Mouse (Mus musculus) left cerebral cortex, postnatal 10 days (tissue): ENCODE results near the gene Atf7ip. TPM values are rescaled to one million over a fixed set of nuclear protein-coding genes. Genes with fewer than 3 reads are reported as not detected.
"Not testable (repeated sequence)": the region's sequence is repeated elsewhere in the genome, so short reads cannot be mapped to it uniquely, and the experiment has no call there.

Experiments
- DNase-seq, 2 experiments: peaks; one replicate each; pipeline ENCODE4 v3.0.0; 2021 to 2022; ENCODE audit warnings: low spot score in 2 of 2, mixed read lengths in 1 of 2; ENCODE audit errors: extremely low spot score in 1 of 2
- intact Hi-C: fragments of 180-260 bp; cut with DNase I; formaldehyde crosslinking; loops from one replicate; pipeline ENCODE4 v1.15.1; 2025
- total RNA-seq, 2 experiments: library from RNA; stranded (reverse); gene quantifications; 2 replicates each; pipeline ENCODE4 v1.2.3; 2021

Gene Atf7ip
- total RNA-seq, result 100 to 1,000 TPM; 119 to 135 TPM

DNA sequence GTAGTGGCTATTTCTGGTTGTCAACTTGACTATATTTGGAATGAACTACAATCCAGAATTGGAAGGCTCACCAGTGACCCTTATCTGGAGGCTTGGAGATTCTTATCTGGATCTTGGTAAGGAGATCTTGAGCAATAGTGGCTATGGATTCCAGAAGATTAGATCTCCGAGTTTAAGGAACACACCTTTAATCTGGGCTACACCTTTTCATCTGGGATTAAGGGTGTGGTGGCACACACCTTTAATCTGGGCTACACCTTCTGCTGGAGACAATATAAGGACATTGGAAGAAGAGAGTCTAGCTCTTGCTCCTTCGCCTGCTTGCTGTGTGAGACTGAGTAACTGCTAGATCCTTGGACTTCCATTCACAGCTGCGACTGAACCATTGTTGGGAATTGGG lies at the start of gene Atf7ip:
Gene Atf7ip (plus strand): TSS at position 301 of the 400 bp plus-strand sequence.
- DNase-seq, intact Hi-C loops: not testable (repeated sequence)

DNA sequence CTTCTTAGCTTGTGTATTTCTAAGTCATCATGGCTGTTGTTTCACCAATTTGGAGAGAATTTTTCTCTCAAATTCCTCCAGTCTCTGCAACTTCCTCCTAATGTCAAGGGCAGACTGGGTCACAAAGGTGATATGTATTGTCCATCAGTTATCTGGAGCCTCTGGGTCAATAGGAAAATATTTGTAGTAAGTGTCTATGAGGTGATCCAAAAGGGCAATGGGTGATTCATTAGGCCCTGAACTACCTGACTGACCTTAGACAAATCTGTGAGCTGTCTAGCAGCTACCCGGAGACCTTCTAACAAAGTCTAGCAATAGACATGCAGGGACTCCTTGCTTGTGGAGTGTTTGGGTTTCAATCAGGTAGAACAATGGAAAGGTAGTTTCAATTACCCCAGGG lies 49.7 kb upstream of the Atf7ip start:
- no peak for DNase-seq
- intact Hi-C loops, result no loop called here

DNA sequence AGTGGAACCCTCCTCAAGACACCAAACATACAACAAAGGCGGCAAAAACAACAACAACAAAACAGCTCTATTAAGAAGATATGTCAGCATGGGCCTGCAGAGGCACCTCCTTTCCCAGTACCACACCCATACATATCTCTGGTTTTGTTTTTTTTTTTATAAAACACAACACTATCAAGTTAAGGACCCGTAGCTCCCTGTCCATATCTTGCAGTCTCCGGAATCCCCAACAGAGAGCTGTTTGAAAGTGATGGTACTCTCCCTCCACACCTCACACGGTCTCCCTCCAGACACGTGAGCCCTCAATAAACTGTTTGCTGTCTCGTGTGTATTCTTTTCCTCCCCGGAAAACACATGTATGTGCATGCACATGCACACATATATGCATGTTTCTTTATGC lies 46.8 kb upstream of the Atf7ip start:
- no peak for DNase-seq
- intact Hi-C loops, result no loop called here

DNA sequence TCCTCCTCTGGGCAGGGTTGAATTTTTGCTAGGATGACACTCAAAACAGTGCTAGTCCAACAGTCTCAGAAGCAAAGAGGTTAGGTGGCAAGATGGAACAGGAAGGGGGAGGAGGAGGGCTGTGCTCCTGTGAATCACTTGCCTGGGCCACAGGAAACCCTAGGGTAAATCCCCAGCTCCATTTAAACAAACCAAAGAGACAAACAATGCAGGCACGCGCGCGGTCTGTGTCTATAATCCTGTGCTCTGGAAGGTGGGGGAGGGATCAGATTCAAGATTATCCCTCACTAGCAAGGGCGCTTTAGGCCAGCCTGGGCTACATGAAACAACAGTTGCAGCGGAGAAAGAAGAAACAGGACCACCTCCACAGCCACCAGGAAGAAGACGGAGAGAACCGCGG lies 42.5 kb upstream of the Atf7ip start:
- intact Hi-C loops, result loop anchor here (5.0 kb wide), 1 partner anchor 41 kb away; no protein-coding TSS in a partner anchor
- DNase-seq, result no peak

DNA sequence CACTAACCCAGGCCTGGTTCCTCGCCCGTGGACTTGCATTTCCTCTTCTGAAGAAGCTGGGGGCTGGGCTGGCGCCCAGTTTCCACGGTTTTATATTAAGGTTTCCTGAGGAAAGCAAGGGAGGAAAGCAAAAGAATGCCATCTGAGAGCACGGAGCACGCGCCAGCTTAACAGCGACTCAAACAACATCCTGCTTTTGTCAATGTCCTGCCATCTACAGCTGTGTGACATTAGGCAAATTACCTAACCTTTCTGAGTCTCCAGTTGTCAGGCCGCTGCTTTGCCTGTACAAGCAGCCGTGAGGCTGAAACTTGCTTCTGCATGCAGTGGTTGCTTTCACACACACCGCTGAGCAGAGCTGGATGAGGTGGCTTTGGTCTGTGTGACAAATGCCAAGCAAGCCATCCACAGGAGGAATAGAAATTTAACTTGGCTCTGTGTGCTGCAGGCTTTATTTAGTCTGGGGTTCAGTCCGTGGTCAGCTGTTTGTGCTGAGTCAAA lies 41.8 kb upstream of the Atf7ip start:
- intact Hi-C loops, result loop anchor here (5.0 kb wide), 1 partner anchor 42 kb away; no protein-coding TSS in a partner anchor
- DNase-seq, result peak in 1 of 2 experiments; percentile 65

DNA sequence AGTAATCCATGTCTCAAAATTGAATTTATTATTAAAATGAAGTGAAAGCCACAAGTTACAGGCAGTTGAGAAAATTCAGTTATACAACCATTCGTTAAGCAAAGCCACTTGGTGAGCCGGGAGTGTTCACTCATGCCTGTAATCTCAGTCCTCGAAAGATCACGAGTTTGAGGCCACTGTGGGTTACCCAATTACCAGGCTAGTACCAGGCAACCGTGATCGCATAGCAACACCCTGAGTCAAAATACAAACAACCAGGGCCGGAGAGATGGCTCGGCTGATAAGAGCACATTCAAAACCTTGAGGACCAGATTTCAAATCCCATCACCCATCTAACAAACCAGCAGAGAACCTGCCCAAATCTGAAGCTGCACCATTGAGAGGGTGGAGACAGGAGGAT lies 40.9 kb upstream of the Atf7ip start:
- intact Hi-C loops, result no loop called here
- DNase-seq, result no peak

DNA sequence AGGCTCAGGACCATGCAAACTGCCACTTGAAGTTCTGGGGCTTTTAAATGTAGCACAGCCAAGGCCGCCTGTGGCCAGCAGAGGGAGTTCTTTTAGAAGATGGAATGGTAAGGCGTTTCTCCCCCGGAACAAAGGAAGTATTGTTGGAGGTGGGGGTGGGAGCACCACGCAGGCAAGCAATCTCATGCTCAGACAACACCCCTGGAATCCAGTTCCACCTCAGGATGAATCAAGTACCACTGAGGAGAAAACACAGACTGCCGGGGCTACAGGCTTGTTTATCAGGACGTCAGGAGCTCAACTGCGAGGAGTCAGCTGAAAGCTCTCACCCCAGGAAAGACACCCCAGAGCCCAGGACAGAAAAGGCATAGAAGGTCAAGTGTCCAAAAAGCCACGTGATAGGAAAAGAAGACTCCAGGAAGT lies 40.0 kb upstream of the Atf7ip start:
- peak; percentile 52 to 79 for DNase-seq
- intact Hi-C loops, result loop anchor here (1.0 to 2.0 kb wide), 2 partner anchors 52 to 87 kb away; no protein-coding TSS in a partner anchor

DNA sequence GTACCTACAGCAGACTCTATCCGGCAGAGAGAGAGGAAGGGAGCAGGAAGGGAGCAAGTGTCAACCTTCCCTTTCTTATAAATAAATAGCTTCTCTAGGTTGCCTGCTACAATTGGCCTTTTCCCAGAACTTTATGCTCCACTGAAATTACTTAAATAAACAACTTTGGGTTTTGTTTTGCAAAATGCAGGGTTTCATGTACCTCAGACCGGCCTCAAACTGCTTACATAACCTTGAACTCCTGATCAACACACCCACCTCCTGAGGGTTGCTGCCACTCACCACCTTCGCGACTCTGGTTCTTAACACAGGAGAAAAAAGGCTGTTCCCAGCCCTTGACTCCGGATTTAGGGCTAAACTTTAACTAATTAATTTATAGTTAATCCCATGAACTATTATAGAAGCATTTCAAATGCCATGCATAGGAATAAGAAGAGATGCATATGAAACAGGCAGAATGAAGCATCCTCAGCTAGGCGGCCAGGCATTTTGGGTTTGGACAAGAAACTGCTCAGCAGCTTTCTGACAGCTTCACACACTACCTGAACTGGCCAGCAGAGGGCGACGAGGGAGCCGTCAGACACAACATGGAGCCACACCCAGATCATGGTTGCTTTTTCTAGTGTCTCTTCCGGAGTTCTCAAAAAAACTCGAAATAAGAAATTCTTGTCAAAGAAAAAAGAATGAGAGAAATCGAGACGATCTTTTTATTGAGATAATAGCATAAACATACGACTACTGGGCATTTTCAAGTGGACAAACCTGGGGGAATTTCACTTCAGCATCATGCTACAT lies 38.8 kb upstream of the Atf7ip start:
- peak; percentile 88 to 93 for DNase-seq
- intact Hi-C loops, result loop anchor here (1.0 to 2.0 kb wide), 2 partner anchors 51 to 86 kb away; no protein-coding TSS in a partner anchor

DNA sequence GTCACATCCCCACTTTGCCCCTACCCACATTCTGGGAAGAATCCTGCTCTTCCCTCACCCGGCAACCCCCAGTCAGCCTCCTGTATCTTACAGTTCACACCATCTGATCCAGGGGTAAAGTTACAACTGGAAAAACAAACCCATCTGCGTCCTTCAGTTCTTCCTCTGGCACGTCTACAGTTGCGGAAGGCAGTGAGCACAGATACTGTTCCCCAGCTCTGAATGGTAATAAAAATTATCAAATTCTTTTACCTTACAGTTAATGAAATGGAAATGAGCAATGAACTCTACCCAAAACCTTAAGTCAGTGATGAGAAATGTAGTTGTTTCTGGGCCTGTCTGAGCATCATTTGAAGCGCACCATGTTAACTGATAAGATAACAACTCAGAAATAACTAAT lies 38.1 kb upstream of the Atf7ip start:
- no peak for DNase-seq
- intact Hi-C loops, result loop anchor here (2.0 kb wide), 1 partner anchor 85 kb away; no protein-coding TSS in a partner anchor

DNA sequence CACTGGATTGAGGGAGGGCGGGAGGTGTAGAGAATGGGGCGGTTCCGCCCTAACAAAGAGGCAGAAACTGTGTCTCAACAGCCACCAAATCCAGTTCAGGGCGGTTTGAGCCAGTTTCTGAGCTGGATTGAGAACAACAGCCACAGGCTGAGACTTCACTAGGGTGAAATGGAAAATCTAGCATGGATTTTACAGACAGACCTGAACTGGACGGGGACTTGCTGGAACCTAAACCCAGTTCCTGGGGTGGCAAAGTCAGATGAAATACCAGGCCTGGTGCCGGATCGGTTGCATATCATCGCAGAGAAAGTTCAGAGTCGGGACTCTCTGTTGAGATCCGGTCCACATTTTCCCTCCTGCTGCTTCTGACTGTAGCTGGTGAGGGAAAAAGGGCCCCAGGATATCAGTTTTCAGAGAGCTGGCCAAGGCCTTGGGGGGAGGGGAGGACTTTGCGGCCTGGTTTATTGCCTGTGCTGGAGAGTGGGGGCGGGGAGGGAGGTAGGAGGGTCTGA lies 37.5 kb upstream of the Atf7ip start:
- peak; percentile 93 to 94 for DNase-seq
- intact Hi-C loops, result no loop called here

DNA sequence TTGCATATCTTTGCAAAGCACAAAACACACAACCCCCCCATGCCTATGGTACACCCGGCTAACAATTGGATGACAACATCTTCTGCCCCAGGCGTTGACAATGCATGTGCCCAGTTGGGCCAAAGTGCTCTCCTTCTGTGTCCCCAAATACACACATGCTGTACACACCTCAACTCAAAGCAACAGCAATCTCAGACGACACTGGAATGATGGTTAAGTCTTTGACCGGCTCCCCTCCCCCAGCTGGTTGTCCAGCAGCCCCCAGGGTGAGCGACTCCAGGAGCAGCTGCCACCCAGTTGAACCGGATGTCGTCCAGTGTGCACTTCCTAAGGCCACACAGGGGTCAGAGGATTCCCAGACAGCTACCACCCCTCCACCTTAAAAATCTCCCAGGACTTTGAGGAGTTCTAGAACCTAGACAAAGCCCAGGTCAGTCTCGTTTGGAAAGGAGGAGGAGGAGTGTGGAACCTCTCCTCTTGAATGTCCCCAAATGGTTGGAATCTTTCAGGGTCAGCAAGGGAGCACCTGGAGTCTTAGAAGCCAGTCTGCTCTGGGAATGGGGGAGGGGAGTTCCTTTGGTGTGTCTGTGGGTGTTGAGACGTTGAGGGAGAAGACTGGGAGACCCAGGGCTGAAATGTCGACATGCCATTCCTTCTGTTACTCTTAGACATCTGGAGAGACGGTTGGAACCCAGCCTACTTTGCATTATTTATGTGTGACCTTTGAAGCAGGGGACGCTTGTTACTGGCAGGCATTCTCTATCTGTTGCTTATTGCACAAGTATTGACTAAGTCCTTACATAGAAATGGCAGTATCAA lies 36.8 kb upstream of the Atf7ip start:
- intact Hi-C loops, result no loop called here

DNA sequence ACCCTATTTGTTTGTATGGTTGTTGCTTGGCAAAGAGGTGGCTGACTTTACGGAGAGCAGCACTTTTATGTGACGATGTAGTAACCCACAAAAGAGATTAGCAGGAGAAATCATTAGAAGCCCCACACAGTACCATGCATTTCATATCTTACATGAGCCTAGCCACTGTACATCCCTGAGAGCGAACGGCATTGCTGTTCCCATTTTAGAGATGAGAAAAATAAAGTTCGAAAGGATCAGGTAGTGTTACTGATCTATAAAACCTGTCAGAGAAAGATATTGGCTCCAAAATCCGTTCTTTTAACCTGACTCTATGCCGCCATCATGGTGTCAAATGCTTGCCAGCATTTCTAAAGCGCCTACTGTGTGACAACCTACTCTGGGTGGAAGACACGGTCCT lies 36.2 kb upstream of the Atf7ip start:
- no peak for DNase-seq

More for the DNA sequence above, 36.8 kb upstream of the Atf7ip start:
- peak in 1 of 2 experiments; percentile 70 for DNase-seq

DNA sequence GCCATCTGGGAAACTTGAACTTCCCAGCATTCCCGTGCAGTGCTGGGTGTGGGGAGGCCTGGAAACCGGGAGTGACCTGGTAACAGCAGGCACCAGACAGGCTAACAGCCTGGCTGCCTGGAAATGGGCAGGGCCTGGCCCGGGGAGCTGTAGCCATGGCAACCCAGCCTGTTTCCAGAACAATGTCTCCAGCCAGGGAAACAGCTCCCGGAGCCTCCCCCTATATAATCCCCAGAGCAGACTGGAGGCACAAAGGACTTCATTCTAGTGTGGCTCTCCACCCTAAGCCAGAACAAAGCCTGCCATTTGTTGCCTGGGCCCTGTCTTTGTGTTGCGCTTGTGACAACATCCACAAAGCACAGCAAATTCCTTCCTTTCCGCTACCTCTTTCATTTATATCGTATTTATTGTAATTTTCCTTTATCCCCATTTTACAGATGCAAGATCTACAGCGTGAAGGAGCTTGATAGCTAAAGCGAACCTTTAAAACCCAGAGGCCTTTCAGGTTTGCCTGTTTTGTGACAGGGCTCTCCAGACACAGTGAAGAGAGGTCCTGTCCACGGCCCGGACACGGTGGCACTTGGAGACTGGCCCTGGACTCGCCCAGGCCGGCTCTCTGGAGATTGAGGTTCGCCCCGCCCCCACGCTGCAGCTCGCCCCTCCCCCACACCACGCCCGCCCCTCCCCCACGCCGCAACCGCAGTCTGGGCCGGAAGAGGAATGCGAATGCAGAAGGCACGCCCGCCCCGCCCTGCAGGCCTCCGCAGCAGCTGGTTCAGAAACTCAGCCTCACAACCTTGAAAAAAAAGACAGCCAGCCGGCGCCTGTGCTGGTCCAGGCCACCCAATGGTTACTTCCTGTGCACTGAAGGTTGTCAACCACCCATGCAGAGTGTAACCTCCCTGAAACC lies 35.4 kb upstream of the Atf7ip start:
- intact Hi-C loops, result no loop called here
- DNase-seq, result peak; percentile 83 to 93

More for the DNA sequence above, 36.2 kb upstream of the Atf7ip start:
- intact Hi-C loops, result no loop called here

DNA sequence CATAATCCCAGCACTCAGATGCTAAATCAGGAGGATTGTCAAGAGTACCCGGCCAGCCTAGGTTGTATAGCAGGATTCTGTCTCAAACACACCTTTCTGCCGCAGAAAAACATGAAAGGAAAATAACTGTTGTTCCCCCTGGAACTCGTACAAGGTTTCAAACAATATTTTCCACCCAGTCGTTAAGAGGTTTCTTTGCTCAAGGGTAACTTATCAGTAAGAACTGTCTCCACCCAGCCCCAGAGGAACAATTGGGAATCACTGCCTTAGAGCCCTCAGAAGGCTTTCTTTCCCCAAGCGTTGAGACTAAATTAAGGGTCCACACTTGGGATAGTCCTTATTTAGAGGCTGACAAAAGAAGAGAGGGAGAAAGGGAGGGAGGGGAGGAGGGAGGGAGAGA lies 34.4 kb upstream of the Atf7ip start:
- intact Hi-C loops, result no loop called here
- no peak for DNase-seq

DNA sequence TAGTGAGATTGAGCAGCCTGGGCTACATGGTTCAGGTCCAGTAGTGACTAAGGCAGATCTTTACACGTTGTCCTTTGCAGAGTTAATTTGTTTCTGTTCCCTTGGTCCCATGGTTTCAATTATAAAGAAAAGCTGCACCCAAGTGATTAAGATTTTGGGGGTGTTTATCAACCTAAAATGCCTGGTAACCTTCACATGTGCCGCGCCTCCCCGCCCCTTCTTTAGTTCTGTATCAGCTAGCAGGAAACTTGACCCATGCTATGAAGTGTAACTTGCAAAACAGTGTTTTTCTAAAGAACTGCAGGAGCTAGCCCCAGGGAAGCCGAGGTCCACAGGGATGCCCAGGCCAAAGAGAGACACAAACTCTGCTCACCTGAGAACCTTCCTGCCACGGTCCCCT lies 33.2 kb upstream of the Atf7ip start:
- intact Hi-C loops, result no loop called here
- DNase-seq, result no peak

DNA sequence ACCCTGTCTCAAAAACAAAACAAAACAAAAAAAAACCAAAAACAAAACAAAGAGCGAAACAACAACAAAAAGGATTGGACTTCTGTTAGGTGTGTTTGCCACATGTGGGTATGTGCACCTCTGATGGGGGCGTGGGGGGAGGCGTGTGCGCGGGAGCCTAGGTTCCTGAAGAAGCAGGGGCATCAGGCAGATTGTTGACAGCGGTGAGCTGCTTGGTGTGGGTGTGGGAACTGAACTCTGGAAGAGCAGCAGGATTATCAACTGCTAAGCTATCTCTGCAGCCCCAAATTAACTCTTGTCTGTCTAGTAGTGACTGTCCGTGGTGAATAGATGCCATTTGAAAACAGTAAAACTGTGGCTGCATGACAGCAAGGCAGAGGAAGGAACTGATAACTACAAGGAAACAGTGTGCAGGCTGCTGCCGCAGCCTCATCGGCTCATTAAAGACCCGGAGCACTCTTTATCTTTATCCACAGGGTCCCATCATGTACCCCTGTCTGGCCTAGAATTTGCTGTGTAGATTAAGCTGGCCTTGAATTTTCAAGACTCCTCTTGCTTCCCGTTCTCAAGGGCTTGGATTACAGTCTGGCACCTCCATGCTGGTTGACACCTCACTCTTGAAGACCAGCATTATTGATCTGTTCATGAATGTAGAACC lies 32.4 kb upstream of the Atf7ip start:
- intact Hi-C loops, result no loop called here
- no peak for DNase-seq

DNA sequence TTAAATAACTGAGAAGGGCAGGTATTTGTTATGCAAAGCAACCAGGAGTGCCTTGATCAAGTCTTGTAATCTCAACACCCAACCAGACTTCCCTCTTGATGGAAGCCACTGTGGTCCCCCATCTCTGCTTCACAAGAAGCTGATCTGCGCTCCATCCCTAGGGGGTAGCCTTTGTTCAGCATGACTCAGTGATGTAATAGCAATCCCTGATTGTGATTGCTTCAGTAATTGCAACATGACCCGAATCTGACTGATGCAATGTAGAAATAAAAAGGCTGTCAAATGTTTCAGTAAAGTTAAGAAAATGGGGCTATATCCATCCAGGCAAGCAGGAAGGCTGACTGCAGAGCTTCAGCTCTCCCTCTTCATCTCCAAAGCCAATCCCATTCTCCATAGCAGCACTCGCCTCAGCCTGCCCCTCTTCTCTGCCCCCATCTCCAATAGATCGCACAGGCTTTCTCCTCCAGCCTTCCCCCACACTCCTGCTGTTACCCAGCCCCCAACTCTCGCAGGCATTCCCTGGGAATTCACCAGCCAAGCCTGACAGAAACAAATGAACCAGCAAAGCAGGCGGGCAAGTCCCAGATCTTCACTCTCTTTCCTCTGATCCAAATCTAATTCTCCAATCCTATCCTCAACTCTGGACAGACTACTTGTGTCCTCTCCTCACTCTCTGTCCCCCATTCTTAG lies 30.7 kb upstream of the Atf7ip start:
- no peak for DNase-seq
- intact Hi-C loops, result no loop called here
